Mouse (Mus musculus): ENCODE measurements at regions not wholly inside any gene's neighbourhood (a gene's known extent, or its start where the extent isn't known, plus 50 kb on each side); places are given as distances from the start of the nearest gene placed in this dataset.

DNA sequence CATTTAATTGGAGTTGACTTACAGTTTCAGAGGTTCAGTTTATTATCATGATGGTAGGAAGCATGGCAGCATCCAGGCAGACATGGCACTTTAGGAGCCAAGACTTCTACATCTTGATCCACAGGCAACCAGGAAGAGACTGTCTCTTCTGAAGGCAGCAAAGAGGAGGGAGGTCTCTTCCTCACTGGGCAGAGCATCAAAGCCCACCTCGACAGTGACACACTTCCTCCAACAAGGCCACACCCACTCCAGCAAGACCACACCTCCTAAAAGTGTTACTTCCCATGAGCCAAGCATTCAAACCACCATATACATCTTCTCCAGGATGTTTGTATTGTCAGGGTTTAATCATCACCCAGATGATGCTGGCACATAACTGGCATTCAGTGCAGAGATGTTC, 141.5 kb downstream of the Zfp706 start:
- intact Hi-C loops (cut with DNase I), result no loop called here
- no peak for DNase-seq

DNA sequence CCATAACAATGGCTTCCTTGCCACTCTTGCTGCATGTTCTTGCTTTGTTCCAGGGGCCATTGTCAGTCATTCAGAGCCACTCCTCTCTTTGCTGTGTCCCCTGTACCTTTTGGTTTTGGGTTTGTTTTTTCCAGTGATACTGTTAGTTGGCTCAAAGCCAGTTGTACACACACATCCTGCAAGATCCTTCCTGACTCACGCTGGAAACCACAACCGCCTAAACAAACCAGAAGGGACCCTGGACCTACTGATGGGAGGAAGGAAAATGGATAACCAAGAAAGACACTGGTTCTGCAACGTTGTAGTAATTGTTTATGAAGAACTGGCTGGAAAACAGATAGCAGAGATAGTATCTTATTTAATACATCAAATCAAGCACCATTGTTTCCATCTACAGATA, 142.2 kb downstream of the Zfp706 start:
- intact Hi-C loops (cut with DNase I), result no loop called here

DNA sequence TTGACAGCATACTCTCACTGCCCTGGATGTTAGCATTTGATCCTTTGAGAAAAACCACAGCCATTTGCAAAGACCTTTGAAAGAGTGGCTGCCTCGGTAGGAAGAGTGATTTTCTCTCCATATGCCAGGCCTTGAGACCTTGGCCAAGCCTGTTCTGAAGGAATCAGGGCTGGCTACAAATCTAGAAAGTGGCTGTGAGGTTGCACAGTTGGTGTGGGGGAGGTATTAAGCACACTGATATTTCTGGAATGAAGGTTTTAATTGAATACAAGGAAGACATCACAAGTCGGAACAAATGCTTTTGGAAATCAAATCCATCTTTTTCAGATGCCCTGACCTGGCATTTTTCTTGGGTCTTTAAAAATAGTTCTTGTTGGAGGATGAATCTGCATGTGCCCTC, 143.5 kb downstream of the Zfp706 start:
- DNase-seq, result no peak
- intact Hi-C loops (cut with DNase I), result no loop called here

More for the DNA sequence above, 142.2 kb downstream of the Zfp706 start:
- DNase-seq, result no peak

DNA sequence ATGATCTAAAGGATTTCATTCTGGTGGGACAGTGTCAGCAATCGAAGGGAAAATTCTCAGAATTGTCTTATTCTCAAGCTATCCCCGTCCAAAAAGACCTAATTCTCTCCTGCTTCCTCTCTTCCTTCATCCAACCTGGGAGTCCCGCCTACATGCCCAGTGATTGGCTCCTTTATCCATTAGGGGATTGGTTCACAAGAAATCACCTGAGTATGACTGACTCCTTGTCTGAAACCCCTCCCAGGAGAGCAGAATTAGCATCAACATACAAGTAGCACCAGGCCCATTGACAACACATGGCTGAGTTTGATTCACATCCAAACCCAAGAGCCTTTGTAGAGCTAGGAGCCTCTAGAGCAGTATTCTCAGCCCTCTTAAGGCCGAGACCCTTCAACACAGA, 148.9 kb downstream of the Zfp706 start:
- DNase-seq, result no peak
- intact Hi-C loops (cut with DNase I), result loop anchor here (5.0 kb wide), 1 partner anchor 149 kb away; the partner anchor contains the start of gene Zfp706

DNA sequence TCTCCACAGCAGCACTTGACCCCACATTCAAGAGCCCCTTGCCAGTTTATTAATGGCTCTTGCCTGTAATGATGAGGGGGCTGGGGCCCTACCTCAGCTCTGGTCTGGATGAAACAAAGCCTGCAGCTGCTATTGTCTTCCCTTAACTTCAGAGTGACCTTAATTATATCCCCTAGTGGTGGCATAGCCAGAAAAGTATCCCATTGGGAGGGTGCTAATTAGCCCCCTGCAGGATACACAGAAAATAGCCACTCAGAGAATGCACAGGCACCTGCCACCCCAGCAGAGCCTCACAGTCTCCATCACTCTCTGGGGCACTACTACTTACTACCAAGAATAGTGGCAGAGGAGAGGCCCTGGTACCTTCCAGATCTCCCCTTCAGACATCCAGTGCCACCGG, 150.0 kb downstream of the Zfp706 start:
- intact Hi-C loops (cut with DNase I), result loop anchor here (5.0 kb wide), 1 partner anchor 150 kb away; the partner anchor contains the start of gene Zfp706

DNA sequence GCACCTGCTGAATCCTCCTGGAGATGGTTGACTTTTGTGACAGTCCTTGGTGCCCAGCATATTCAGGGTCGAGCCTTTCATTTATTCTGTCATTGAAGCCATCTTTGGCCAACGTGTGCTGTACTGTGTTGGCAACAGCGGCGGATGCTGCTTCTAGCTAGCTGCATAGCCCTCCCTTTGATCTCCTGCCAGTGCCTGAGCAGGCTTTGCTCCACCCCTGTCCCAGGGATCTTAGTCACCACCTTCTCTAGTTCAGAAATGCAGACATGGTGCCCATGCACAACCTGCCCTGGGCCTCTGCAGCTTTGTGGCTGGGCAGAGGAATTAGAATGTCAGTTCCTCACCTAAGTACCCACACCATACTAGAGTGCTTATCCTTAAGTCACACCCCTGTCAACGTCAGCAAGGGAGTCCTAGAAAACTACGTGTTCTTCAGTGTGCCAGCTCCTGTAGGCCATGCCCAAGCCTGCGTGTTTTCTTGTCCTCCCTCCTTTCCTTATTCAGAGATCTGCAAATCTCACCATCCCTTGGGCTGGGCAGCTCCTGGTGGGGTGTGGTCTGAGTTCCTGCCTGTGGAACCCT, 151.9 kb downstream of the Zfp706 start:
- intact Hi-C loops (cut with DNase I), result loop anchor here (5.0 kb wide), 1 partner anchor 152 kb away; the partner anchor contains the start of gene Zfp706
- peak; percentile 36 to 50 for DNase-seq

More for the DNA sequence above, 150.0 kb downstream of the Zfp706 start:
- no peak for DNase-seq

DNA sequence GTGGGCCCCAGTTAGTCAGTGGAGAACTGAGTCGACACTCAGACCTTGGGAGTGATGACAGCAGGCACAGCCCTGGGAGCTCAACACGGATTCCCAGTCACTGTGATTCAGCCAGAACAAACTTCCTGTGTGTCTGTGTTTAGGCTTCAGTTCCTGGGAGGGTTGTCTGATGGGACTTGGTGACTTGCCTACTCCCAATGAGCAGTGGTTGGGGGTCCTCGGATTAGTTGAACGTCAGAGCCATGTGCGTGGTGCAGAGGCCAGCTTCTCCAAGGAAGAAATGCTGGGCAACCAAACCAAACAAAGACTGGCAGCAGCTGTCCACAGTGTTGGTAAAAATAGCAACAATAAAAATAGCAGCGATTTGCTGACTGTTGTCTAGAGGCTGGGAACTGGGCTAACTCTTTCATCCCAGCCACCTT, 152.7 kb downstream of the Zfp706 start:
- DNase-seq, result peak in 1 of 2 experiments; percentile 69
- intact Hi-C loops (cut with DNase I), result loop anchor here (5.0 kb wide), 1 partner anchor 152 kb away; the partner anchor contains the start of gene Zfp706

DNA sequence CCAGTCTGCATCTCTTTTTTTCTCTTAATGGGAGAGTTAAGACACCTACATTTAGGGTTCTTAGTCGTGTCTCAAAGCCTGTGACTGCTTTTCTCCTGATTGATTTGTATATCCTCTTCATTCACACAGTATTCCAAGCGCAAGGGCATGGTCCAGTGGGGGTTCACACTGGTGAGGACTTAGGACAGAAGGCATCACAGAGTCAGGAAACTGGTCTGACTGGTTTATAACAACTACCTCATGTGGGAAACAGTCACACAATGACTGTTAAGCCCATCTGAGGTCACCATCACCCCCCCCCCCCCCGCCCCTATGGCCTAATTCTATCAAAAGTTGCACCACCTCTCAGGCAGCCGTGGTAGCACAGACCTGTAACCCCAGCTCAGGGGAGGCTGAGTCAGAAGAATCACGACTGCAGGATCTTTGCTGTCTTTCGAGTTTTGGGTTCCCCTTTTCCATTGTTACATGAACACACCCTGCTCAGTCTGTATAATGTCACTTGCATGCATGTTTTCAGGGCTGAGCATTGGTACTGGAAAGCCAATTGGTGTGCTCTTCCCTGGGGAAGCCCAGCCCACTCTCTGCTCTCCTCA, 155.2 kb downstream of the Zfp706 start:
- intact Hi-C loops (cut with DNase I), result no loop called here
- no peak for DNase-seq

DNA sequence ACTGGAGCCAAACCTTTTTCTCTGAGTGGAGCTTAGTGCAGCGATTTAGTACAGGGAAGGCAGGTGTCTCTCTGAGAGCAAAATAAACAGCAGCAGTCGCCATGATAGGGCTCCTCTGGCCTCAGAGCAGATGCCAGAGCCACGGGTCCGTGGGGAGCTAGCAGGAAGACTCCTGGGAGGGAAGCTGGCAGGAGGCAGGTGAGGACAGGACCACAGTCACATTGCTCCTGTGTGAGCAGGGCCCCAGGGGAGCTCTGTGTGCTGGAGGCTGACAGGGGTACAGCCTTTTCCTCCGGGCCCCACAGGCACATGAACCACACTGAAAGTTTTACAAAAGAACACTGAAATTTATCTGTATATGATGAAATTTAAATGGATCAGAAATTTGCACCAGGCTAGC, 159.3 kb downstream of the Zfp706 start:
- no peak for DNase-seq
- intact Hi-C loops (cut with DNase I), result no loop called here

DNA sequence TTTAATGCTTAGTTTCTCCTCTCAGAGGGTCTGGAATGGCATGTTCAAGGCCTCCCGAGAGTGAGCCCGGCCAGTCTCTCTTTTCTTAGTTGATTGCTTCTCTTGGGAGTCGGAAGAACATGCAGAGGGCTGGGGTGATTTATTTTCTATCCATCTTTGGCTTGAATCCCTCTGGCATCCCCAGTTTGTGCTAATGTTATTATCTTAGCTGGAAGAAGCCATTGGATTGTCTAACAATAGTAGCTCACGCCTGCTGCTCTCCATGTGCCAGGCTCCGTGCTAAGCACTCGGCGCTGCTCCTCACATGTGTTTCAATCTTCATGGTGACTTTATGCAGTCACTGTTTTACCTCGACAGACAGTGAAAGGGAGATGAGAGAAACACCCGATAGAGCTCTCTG, 160.8 kb downstream of the Zfp706 start:
- intact Hi-C loops (cut with DNase I), result no loop called here

More for the DNA sequence above, 160.8 kb downstream of the Zfp706 start:
- no peak for DNase-seq

Data from heart, postnatal 36 days (tissue).